Mouse (Mus musculus) thymus, postnatal 4 days (tissue): ENCODE data around the gene Flna.

Experiments used
- DNase-seq: peaks from one replicate; pipeline ENCODE4 v3.0.0; 2021

Flna gene

DNA sequence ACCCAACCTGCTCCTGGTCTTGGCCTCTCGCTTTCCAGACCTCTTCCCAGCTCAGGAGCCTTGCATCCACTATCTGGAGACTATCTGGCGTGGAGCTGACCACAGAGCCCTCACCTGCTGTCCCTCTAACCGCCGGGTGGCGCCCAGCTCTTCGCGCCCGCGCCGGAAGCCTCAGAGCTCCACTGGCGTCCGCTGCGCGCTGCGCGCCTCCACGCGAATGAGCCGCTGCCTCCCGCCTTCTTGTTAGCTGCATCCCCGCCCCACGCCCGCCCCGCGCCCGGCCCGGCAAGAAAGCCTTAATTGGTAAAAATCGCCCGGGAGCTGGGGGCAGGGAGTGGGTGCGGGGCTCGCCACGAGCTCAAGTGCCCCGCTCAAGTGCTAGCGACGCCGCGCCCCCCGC is at the start of gene Flna:
Flna (minus strand) TSS at position 206 of the 400 bp plus-strand sequence.
- peak; percentile 75 for DNase-seq

- DNase-seq, result no peak
These were observed 48.7 kb upstream of the Flna start for GRCm38 (mm10) chrX:74298348-74298747.

- peak; percentile 91 for DNase-seq
These were observed 47.2 kb upstream of the Flna start, which contains the start of gene Atp6ap1 for GRCm38 (mm10) chrX:74296538-74297448. TSS of gene Atp6ap1 (plus strand) at chrX:74297097.

DNA sequence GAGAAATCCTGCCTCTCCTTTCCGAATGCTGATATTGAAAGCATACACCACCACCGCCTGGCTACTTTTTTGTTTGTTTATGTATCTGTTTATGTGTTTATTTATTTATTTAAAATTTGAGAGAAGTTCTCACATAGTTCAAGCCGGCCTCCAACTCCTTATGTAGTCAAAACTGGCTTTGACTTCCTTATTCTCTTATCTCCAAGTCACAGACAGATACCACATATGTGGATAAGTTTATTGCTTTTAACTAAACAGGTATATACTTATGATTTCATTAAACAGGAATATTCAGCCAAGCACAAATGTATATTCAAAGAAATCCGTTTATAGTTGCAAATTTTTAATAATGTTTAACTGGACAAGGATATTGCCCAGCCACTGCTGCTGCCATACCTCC is 43.8 kb upstream of the Flna start:
- no peak for DNase-seq

- DNase-seq, result no peak
These were observed 33.4 kb upstream of the Flna start for GRCm38 (mm10) chrX:74283092-74283437.

DNA sequence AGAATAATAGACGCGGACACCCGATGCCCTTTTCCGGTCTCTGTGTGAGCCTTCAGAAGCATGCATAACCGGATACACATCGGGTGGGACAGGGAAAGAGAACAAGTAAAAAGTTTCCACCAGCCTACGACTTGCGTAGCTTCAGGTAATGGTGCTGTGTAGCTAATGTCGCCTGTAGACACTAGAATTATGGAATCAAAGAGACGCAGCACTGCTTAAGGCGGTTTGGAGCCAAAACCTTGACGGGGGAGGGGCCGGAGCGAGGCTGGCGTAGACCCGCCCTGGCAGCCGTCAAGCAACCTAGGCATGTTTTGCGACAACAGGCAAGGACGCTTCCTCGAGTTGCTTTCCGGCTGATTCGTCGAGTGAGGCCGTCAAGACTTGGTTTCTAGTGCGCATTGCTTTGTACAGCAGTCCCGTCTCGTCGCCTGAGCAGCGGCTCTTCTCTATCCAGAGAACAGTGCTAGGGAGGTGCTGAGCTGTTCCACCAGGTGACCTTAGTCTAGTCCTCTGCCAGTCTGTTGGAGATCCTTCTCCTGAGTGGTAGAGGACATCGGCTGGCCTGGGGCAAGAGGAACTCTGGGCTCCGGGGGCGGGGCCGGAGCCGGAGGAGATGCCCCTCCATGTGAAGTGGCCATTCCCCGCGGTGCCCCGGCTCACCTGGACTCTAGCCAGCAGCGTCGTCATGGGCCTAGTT is 32.9 kb upstream of the Flna start:
- DNase-seq, result peak; percentile 90

DNA sequence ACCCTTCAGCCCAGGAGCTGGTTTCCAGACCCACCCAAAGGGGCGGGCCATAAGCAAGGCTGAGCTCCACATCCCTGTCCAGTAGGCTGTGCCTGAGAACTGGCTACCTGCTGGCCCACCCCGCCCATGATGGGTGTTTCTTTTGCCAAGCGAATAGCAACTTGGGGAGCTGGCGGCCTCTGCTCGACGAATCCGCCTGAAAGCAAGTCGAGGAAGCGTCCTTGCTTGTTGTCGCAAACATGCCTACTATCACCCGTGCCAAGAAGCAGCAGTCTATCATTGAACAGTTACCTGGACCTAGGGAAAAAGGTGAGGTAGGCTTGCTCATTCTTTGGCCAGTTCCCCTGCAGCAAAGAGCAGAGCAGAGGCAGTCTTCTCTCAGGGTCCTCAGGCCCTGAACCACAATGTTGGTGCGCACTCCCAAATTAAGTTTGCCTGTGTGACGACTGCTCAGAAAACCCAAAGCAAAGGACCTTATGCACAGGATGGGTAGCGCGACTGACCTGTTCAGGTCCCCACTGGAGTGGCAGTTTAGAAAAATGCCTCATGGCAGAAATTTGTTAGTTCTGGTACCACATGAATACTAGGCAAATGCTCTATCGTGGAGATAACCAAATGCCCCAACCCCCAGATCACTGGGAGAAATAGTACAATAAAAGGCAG is 32.2 kb upstream of the Flna start, which contains the start of the genes Taz and Dnase1l1:
Taz (plus strand) TSS at position 181 of the 663 bp plus-strand sequence.
Dnase1l1 (minus strand) TSS at position 606 of the 663 bp plus-strand sequence.
- peak; percentile 62 for DNase-seq

DNA sequence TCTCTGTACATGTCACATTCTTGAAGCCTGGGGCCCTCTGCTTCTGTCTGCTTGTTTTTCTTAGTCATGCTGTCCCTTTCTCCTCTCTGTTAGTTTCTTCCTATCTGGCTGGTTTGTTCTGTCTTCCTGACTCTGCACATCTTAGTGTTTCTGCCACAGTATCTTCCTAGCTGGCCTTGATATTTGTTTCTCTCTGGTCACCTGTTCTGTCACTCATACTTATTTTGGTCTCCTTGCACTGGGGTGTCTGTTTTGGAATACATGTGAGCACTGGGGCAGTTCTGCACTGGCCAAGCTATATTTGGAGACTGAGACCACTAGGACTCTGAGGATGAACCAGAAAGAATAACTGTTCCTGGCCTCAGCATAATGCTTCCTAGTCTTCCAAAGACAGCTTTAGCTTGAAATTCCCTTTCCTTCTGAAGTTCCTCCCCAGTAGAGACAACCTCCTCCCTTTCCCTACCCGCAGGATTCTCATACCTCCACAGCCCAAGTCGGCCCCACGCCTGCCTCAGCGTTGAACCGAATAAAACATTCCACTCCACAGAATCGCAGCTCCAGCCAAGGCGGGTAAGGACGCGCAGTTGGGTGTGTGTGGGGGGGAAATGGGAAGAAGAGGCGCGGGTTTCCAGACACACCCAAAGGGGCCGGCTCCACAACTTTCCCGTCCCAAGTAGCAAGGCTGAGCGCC is 31.6 kb upstream of the Flna start:
- no peak for DNase-seq

DNA sequence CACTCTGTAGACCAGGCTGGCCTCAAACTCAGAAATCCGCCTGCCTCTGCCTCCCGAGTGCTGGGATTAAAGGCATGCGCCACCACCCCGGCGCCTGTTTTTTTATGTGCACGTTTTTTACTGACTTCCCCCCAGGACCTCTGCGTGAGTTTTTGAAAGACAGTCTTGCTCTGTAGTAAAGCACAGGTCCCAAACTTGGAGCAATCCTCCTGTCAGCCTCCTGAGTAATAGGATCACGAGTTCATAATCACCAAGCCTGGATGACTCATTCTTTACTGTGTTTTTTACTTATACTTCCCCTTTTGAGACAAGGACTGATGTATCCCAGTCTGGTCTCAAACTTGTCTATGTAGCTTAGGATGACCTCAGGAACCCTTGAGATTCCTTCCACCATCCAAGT is 28.3 kb upstream of the Flna start:
- no peak for DNase-seq

- no peak for DNase-seq
These were observed 24.1 kb upstream of the Flna start for GRCm38 (mm10) chrX:74273422-74274322.

DNA sequence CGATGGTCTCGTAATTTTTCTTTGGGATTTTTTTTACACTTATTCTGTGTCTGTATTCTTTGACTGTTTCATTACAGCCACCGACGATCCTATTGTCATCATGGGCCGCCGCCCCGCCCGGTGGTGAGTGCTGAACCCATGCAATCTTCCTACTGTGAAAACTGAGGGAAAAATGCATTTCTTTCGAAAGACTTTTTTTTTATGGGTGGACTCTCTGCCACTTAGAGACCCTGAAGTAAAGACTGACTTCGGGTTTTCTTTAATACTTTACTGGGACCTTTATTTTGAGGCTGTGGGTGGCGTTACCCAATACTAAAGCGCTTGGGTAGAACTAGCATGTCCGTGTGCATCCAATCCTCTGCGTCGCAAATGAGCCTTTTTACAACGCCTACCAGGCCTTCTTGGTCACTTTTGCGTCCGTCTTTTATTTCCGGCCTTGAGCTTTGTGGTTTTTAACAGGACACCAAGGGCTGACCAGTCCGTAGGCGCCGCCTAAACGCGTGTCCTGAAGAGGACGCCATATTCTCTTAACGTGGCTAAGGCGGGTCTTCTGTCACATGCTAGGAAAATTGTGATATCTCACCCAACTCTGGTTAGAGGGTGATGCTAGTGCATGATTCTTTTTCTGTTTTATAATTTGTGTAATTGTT is 21.4 kb upstream of the Flna start:
- DNase-seq, result peak; percentile 26

DNA sequence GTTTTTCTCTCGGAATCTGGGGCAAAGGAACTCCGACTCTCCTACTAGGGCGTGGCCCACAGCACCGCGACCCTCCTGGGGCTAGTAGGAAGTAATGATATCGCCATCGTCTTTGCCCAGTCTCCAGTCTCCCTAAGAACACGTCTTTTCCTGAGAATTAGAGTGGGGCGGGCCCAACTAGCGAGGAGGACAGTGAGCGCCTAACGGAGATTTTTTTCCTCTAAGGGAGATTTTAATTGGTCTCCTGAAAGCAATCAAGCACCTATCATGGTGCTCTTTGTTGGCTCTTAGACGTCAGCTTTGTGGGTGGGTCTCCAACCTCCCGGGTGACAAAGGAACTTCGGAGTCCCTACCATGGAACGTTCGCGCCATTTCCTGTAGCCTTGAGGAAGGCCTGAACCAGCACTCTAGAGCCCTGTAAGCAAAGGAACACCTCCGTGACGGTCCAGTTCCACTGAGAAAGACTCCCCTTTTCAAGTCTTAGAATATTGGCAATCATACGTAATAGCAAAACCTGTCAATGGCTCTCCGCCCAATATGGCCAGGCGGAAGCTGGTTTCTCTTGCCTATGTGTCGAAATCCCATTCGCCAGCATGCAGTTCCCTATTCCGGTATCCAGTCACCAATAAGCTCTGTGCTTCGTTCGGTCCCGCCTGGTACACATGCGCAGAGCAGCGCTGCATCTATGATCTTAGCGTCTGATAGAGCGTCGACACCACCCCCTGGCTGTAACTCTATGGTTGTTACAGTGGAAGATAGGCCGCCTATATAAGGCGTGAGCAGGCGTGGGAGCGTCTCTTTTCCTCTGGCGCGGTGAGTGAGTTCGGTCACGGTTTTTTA is 20.7 kb upstream of the Flna start, which contains the start of gene Rpl10:
Rpl10 (plus strand) TSS at position 751 of the 840 bp plus-strand sequence.
- DNase-seq, result peak; percentile 87

DNA sequence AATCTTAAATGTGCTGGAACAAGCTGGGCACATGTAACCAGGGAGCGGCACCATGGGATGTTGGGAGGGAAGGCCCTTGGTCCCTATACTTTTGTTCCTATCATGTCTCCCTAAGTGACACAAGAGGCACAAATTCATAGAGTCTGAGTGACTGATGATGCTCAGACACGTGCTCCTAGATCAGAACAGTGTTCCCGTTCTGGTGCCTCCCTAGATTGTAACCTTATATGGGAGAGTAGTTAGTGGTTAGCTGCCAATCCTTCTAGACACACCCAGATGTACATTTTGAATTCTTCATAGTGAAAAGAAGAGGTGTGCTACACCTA is 20.1 kb upstream of the Flna start:
- DNase-seq, result no peak

GRCm38 (mm10) chrX:74257746-74258145 is 8.1 kb upstream of the Flna start:
- no peak for DNase-seq

DNA sequence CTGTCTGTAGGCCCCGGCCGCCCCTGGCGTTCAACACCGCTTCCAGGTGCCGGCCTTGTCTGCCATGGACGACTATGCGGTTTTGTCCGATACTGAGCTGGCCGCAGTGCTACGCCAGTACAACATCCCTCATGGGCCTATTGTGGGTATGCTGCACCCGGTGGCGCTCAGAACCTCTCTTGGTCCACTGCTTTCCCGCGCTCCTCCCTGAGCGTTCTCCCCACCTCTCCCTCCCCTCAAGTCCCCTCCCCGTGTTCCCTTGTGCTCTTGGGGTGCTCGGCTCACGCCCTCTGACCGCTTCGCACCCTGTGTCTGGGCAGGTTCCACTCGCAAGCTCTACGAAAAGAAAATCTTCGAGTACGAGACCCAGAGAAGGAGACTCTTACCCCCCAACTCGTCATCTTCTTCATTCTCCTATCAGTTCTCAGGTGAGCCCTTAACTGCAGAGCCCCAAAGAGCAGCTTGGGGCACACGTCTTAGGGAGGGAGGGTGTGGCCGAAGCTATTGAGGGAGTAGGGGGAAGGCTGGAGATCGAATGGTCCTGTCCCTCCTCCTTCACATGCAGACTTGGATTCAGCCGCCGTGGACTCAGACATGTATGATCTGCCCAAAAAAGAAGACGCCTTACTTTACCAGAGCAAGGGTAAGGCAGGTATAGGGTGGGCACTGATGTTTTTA is 5.4 kb upstream of the Flna start:
- DNase-seq, result no peak

- DNase-seq, result peak; percentile 81
These were observed 4.7 kb upstream of the Flna start, which contains the start of gene Emd for GRCm38 (mm10) chrX:74254153-74254887. TSS of gene Emd (plus strand) at chrX:74254687.

- peak; percentile 76 for DNase-seq
These were observed 969 bp downstream of the Flna start for GRCm38 (mm10) chrX:74248651-74249050.

GRCm38 (mm10) chrX:74246693-74247092 is 2.9 kb downstream of the Flna start:
- DNase-seq, result no peak

GRCm38 (mm10) chrX:74246213-74246681 is 3.4 kb downstream of the Flna start:
- peak; percentile 89 for DNase-seq
